Mouse (Mus musculus): ENCODE results near the gene 4931428L18Rik.
"Not testable (repeated sequence)": the region's sequence is repeated elsewhere in the genome, so short reads cannot be mapped to it uniquely, and the experiment has no call there.

Gene 4931428L18Rik

GRCm38 (mm10) chr1:31058861-31059351 lies 163.6 kb downstream of the 4931428L18Rik start:
- peak; percentile 14 for DNase-seq (ENCODE audit: low read depth)

- DNase-seq (ENCODE audit: low read depth): no peak
These were observed 164.3 kb downstream of the 4931428L18Rik start for GRCm38 (mm10) chr1:31058196-31058595.

GRCm38 (mm10) chr1:31051370-31051921 lies 171.0 kb downstream of the 4931428L18Rik start:
- DNase-seq (ENCODE audit: low read depth): no peak

DNA sequence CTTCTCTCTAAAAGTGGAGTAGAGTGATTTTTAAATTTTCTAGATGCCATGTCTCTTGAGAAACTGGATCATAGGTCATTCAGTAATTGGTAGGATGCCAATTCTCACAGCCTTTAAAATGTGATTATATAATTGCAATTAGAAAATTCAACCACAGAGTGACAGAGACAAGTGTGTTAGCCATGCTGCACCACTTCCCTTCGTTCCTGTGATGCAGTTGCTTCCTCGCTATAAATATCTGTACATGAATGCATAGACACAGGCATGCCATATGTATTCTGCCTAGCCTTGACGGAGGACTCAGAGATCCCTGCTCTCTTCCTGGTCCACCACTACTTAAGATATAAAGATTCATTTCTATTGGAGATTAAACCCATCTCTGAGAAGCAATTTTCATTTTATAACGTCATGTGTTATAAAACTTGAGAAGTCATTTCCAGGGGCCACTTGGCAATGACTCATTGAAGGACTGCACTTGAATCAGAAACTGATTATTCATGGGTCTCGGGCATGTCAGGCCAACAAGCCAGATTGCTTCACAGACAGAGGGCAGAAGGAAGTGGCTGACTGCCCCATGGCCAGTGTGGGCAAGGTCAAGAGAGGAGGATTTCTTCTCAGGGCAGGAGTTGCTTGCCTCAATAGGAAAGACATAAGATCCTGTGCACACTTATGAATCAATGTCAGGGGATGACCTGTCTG lies 172.4 kb downstream of the 4931428L18Rik start:
- peak; percentile 46 for DNase-seq (ENCODE audit: low read depth)

DNA sequence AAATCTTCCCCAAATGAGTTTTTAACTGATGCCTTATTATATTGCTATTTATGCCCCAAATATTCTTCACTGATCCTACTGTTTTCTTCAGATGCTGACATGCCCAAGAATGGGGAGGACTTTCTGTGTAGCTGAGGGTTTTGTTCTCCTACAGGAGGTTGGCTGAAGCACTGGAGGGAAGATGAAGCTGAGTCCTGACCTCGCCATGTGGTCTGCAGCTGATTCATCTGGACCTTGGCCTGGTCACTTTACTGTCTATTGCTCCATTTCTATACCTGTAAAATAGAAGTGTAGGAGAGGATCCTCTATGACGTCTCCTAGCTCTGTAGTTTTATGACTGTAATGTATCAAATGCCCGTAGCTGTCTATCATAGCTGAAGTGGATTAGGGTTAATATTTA lies 179.3 kb downstream of the 4931428L18Rik start:
- no peak for DNase-seq (ENCODE audit: low read depth)

DNA sequence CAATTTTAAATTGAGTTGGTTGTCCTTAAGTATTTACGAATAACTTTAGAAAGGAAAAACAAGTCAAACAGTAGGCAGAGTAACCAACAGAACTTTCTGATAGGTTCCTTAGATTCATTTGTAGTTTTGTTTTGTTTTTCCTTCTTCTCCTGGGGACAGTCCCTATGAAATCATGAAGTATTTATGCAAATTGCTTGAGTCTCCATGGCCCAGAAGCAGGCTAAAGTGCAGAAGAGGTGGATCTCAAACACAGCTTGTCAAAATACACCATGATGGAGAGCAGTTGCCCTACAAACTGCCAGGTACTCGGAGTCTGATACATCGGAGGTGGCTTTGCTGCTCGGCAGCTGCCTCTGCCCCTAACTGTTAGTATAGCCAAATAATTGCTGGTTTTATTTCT lies 179.7 kb downstream of the 4931428L18Rik start:
- DNase-seq (ENCODE audit: low read depth): no peak

- no peak for DNase-seq (ENCODE audit: low read depth)
These were observed 188.5 kb downstream of the 4931428L18Rik start for GRCm38 (mm10) chr1:31033851-31034534.

- DNase-seq (ENCODE audit: low read depth): no peak
These were observed 190.1 kb downstream of the 4931428L18Rik start for GRCm38 (mm10) chr1:31032351-31032750.

DNA sequence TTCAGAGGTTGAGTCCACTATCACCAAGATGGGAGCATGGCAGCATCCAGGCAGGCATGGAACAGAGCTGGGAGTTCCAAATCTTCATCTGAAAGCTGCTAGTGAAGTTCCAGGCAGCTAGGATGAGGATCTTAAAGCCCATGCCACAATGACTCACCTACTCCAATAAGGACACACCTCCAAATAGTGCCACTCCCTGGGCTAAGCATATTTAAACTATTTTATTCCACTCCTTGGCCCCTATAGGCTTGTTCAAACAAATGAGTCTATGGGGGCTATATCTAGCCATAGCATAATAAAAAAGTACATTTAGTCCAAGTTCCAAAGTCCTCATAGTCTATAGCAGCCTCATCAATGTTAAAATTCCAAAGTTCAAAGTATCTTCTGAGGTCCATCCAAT lies 199.3 kb downstream of the 4931428L18Rik start:
- no peak for DNase-seq (ENCODE audit: low read depth)

DNA sequence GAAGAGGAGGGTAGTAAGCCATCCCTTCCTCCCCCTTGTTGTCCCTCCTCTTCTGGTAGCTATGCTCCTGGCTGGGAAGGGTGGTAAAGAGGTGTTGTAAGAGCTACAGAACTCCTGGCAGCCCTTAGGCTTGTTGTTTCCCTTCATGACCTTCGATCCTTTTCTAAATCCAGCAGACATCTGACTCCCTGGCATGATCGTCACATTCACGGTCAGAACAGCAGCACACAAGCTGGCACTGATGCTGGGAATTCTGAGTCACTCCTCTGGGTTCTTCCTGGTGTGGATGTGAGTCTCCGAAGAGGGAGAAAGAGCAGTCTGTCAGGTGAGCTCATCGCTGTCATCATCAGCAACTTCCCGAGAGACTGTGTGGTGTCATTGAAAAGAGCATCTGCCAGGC lies 203.2 kb downstream of the 4931428L18Rik start:
- DNase-seq (ENCODE audit: low read depth): peak; percentile 93

GRCm38 (mm10) chr1:31017377-31017776 lies 205.1 kb downstream of the 4931428L18Rik start:
- DNase-seq (ENCODE audit: low read depth): no peak

DNA sequence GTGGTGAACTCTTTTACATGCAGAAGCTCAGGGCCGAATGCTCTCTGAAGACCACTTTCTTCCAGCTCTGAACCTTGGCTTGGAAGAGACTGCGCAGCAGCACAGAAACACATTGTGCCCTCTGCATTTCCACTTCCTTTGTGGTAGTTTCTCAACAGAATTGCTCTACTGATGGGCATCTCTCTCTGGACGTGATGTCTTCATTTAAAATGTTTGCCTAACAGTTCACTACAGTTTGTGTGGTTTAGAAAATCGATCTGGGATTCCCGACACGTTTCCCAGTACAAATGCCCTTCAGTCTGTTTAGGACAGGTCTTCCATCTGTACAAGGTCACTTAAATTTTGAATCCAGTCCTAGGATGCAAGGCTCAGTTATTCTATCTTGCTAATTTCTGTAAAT lies 206.4 kb downstream of the 4931428L18Rik start:
- no peak for DNase-seq (ENCODE audit: low read depth)

DNA sequence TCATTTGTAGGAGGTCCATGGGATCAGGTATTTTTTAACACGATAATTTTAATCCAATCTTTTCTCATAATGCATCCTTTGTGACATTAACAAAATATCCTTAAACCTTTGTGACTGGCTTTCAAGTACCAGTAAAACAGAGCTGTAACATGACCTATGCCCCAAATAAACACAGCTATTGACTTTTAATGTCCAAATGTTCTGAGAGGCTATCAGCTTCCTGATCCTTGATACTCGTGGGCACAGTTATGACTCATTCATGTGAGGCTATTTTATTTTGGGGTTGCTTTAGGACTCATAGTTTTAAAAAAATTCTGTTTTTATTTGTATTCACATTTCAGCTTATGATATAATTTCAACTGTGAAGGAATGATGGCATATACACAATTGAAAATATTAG lies 207.2 kb downstream of the 4931428L18Rik start:
- DNase-seq (ENCODE audit: low read depth): no peak

DNA sequence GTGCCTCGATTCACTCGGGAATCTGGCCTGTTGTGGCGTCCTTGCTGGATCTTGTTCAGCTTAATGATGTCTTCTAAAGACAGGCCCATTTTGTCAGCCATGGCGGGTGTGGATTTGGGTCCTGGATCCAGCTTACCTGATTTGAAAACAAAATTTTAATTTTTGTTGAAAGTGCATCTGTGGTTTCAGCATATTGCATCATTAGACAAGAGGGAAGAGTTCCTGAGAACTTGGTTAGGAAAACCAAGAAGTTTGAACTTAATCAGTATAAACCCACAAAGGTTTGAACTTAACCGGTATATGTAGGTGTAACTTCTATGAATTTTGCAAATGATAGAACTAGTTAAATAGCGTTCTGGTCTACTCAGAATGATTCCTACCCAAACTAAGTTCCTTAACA lies 244.6 kb downstream of the 4931428L18Rik start, which contains the start of gene AC153137.1:
Gene AC153137.1 (minus strand): TSS at position 101 of the 400 bp plus-strand sequence.
- DNase-seq (ENCODE audit: low read depth): not testable (repeated sequence)

DNA sequence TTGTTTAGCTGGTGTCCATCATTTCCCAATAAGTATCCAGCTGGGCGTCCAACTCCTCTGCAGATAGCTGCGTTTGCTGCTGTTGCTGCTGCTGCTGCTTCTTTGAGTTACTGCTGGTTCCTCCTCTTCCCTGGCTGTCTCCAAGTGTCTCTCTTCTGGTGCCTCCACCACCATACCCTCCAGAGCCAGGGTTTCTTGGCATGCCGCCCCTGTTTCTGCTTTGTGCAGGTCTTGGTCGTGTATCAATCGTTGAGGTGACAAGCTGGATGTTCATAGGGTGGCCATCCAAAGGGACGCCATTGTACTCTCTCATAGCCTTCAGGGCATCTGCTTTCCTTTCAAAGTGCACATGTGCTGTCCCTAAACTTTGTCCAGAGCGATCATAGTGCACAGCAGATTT lies 245.2 kb downstream of the 4931428L18Rik start:
- DNase-seq (ENCODE audit: low read depth): not testable (repeated sequence)

GRCm38 (mm10) chr1:30951795-30952194 lies 270.7 kb downstream of the 4931428L18Rik start:
- no peak for DNase-seq (ENCODE audit: low read depth)

GRCm38 (mm10) chr1:30950456-30950835 lies 272.0 kb downstream of the 4931428L18Rik start:
- no peak for DNase-seq (ENCODE audit: low read depth)

- DNase-seq (ENCODE audit: low read depth): peak; percentile 88
These were observed 272.6 kb downstream of the 4931428L18Rik start for GRCm38 (mm10) chr1:30949710-30950455.

- no peak for DNase-seq (ENCODE audit: low read depth)
These were observed 273.4 kb downstream of the 4931428L18Rik start for GRCm38 (mm10) chr1:30948950-30949639.

GRCm38 (mm10) chr1:30948361-30948949 lies 274.0 kb downstream of the 4931428L18Rik start:
- no peak for DNase-seq (ENCODE audit: low read depth)
